Mouse (Mus musculus) gastrocnemius, postnatal 10 days (tissue): ENCODE measurements around the gene Ubr4. TPM values are rescaled to one million over a fixed set of nuclear protein-coding genes. Genes with fewer than 3 reads are reported as not detected.

Experiments used
- DNase-seq: peaks from one replicate; pipeline ENCODE4 v3.0.0; 2021; ENCODE audit warnings: mixed read lengths
- long read RNA-seq, 2 experiments: library from polyadenylated mRNA; stranded (forward); transcript quantifications; one replicate each; pipeline ENCODE4 v2.0.0; 2021
- total RNA-seq, 2 experiments: library from RNA; stranded (reverse); gene quantifications; 2 replicates each; pipeline ENCODE4 v1.2.3; 2021

Ubr4 gene
- 10 to 100 TPM; 79.7 to 99.0 TPM for total RNA-seq
- long read RNA-seq, experiment 1, partial matches to known transcripts = 16 of 17 reads
- long read RNA-seq, experiment 1, other reads (novel, unspliced or antisense) = 1 of 17 reads
- long read RNA-seq, experiment 2, partial matches to known transcripts = 23 of 25 reads
- long read RNA-seq, experiment 2, other reads (novel, unspliced or antisense) = 2 of 25 reads

DNA sequence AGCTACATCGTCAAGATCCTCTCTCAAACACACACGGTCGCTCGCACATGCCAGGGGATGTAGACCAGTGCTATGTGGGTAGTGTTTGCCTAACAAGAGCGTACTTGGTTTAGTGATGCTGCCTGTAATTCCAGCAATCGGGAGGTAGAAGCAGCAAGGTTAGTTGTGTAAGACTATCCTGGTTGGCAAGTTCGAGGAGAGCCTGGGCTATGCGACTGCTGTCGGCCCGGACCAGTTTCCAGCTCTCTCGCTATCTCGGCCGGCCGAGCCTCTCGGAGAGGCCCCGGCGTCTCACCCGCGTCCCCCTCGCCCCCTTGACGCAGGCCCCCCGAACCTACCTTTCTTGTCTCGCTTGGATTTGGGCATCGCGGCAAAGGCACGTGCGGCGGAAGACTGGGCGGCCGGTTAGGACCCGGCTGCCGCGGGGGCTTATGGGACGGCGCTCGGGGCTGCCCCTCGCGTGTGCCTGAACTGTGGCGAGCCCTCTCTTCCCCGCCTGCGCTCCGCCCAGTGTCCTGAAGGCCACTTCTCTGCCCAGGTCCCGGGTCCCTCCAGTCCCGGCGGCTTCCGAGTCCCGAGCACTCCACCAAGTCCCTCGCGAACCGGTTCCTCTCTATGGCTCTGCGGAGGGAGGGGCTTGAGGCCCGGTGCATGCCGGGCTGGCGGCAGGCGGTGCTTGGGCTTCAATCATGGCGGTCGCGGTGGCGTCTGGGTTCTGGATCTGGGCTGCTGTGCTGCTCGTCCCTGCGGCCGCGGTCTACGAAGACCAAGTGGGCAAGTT is at the start of gene Ubr4, which contains the start of the genes Mrto4 and Emc1:
Gene Ubr4, plus strand, starts transcription at position 679 of the 781 bp plus-strand sequence.
Gene Mrto4, minus strand, starts transcription at position 646 of the 781 bp plus-strand sequence.
Gene Emc1, plus strand, starts transcription at position 657 of the 781 bp plus-strand sequence.
- peak; percentile 82 for DNase-seq

- no peak for DNase-seq
These were observed 46.9 kb upstream of the Ubr4 start for GRCm38 (mm10) chr4:139305521-139305920.

DNA sequence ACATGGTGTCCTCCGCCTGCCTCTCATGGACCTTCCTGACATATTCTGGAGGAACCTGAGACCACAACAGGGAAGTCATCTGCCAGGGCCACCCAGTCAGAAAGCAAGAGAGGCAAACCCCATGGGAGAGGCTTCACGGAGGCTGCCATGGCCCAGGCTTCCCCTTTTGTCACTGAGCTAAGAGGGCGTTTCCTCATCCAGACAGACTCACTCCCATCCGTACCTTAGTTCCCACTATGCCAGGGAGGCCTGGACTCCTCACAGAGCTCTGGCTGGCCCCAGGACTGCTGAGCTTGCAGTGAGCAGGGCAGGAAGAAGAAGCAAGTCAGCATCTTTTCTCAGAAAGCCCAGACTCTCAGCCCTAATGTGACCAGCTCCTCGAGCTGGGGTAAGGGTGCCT is 44.5 kb upstream of the Ubr4 start:
- no peak for DNase-seq

DNA sequence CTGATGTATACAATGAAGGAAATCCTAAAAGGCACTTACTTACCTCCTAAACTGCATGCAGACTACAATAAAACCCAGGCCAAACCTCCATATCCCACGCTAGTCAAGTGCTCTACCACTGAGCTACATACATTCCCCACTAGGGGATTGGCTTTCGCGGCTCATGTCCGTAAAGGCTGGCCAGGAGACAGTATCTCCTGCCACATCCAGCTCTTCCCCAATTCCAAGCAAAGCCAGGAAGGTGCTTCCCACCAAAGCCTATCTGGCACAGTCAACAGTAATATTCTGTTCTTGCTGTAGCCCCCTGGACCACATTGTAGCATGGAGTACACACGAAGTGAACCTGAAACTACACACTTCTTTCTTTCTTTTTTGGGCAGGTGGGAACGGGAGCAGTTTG is 42.8 kb upstream of the Ubr4 start:
- no peak for DNase-seq

DNA sequence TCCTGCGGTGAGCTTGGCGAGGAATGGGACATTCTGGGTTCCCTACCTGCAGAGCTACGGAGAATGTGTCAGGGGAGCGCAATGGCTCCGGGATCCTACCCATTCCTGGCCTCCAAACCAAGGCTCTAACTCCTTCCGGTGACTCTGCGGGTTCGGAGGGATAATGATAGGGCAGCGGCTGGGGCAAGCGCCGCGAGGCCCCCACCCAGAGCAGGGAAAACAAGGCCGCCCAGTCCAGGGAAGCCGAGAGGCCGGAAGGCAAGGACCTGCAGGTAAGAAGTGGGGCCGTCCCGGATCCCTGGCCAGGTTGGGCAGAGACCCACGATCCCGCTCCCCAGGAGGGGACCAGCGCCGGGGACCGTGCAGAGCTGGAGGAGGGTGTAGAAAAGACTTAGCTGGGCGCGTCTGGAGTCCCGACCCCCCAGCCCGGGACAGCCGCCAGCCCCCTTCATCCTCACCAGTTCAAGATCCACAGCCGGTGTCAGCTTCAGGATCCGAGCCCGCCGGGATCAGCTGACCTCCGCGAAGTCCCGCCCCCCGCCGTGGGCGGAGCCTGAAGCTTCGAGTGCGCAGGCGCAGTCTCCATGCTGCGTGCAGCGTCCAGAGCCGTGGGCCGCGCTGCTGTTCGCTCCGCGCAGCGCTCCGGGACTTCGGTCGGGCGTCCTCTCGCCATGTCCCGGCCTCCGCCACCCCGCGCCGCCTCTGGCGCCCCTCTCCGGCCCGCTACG is 42.1 kb upstream of the Ubr4 start, which contains the start of the genes Pqlc2 and Akr7a5:
Gene Pqlc2, minus strand, starts transcription at position 538 of the 728 bp plus-strand sequence.
Gene Akr7a5, plus strand, starts transcription at position 574 of the 728 bp plus-strand sequence.
- peak; percentile 99 for DNase-seq

- DNase-seq = no peak
These were observed 41.3 kb upstream of the Ubr4 start for GRCm38 (mm10) chr4:139310899-139311701.

DNA sequence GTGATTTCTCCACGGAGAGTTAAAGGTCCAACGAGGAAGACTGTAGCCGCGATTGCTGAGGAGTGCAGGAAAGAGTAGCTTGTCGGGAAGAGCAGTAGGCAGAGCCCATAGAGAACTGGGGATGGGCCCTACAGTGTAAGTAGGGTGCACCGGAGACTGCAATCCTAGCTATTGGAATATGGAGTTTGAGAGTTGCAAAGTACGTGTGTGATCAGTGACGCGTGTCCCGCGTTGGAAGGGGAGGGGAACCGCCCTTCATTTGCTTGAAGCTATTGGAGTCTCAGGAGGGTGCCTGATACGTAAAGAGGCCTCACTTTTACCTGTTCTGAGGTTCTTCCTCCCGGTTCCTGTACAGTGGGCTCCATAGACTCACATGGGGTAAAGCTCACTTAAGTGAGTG is 40.7 kb upstream of the Ubr4 start:
- DNase-seq = no peak

GRCm38 (mm10) chr4:139312632-139313031 is 39.8 kb upstream of the Ubr4 start:
- no peak for DNase-seq

- no peak for DNase-seq
These were observed 34.0 kb upstream of the Ubr4 start for GRCm38 (mm10) chr4:139318449-139318848.

DNA sequence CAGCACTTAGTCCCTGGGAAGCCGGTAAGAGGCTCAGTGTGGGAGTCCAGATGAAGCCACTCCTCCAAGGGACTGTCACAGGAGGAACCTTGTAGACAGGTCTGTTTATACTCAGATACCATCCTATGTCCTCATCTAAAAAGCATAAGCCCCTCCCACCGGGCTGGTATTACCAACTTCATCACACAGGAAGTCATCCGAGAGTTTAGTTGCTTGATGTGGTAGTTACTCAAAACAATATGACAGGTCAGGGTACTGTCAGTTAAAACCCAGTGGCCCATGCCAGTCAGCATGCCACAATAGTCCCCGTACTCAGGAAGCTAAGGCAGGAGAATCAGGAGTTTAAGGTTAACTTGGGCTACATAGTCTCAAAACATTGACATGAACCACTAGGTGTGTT is 32.7 kb upstream of the Ubr4 start:
- no peak for DNase-seq

GRCm38 (mm10) chr4:139330605-139331004 is 21.8 kb upstream of the Ubr4 start:
- peak; percentile 69 for DNase-seq

GRCm38 (mm10) chr4:139334631-139335295 is 17.6 kb upstream of the Ubr4 start:
- DNase-seq = no peak

GRCm38 (mm10) chr4:139335507-139335906 is 16.9 kb upstream of the Ubr4 start:
- no peak for DNase-seq

DNA sequence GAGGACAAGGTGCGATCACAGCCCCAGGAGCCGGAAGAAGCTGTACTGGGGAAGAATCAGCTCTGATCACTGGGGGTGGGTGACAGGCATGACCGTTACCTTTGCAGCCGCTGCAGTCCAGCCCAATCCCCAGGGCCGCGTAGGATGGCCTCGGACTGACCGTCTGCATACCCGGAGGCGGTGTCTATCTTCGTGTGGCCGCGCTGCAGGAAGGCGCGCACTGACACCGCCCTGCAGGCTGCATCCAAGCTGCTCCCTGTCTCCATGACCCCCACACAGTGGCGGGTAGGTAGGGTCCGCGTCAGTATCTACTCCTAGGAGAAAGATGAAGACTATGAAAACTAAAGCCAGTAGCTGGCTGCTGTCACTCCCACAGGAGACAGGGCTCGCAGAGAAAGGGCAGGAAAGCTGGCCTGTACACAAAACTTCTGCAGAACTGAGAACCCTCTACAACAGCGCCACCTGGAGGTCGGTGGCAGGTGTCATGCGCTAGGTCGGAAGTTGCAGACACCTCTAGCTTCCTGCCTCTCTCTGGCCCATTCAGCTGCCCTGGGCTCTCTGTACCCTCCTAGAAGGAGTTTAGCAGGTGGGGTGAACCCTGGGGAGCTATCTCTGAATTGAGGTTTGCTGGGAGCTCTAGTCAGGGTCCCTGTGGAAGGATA is 15.5 kb upstream of the Ubr4 start:
- DNase-seq = peak; percentile 87

DNA sequence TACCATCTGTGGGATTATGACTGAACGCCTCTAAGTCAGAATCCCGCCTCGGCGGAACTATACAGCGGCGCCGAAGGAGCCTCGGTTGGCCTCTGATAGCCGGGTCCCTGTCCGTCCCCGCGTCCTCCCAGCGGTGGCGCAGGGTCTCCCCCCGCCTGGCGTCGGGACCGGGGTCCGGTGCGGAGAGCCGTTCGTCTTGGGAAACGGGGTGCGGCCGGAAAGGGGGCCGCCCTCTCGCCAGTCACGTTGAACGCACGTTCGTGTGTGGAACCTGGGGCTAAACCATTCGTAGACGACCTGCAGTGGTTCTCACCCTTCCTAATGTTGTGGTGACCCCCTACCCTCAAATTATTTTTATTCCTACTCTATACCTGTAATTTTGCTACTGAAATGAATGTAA is 14.3 kb upstream of the Ubr4 start:
- DNase-seq = no peak

DNA sequence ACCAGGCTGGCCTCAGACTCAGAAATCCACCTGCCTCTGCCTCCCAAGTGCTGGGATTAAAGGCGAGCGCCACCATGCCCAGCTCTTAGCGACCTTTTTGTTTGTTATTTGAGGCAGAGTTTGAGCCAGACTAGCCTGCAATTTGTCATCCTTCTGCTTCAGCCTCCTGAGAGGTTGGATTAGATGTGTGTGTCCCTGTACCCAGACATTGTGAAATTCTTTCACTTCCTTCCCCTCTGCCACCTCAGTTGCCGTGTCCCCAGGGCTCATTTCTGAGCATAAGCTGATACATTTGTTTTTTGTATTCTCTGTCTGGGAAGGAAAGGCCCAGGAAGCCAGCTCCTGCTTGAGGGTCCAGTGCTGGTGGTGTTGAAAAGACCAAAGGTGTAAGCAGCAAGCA is 11.6 kb upstream of the Ubr4 start:
- DNase-seq = no peak

DNA sequence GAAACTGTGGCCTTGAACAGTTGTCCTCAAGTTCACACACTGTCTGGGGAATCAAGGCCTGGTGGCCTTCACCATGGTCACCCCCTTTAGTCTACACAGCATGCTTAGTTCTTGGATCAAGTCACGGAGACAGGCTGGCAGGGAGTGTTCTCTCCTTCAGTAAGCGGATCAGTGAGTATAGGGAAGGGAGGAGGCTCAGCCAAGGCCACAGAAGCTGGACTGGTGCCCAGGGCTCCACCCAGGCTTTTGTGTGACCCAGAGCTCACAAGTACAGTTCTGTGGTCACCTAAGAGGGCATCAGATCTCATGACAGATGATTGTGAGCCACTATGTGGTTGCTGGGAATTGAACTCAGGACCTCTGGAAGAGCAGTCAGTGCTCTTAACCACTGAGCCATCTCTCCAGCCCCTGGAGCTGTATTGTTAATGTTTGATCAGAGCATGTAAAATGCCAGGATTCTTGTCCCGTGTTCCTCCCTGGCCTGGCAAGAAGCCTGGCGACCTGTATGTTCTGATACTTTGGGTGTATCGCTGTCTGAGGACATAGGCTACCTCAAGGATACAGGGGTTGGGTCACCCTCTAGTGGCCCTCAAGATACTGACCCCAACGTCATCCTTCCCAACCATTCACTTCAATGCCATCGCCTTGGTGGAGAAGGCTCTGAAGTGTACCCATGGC is 10.7 kb upstream of the Ubr4 start:
- DNase-seq = no peak

- no peak for DNase-seq
These were observed 8.7 kb upstream of the Ubr4 start for GRCm38 (mm10) chr4:139343718-139344117.

- DNase-seq = no peak
These were observed 6.9 kb upstream of the Ubr4 start for GRCm38 (mm10) chr4:139345416-139346019.

DNA sequence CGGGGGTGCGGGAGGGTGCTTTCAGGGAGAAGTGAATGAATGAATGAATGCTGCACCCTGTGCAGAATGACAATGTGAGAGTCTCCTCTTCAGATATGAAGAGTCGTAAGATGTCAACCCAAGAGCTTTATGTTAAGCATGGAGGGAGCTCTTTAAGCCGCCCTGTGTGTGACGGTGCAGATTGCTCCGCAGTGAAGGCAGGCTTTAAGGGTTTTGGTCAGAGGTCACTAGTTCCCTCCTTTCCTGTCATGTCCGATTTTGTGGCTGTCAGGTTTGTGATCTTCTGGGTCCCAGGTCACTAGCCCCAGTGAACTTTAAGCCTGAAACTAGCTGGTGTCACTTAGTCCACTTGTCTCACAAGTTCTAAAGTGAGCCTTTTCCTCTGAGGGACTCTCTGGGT is 423 bp downstream of the Ubr4 start:
- no peak for DNase-seq
